Mouse (Mus musculus): Measurements from ENCODE around the gene Gmpr2.

DNA sequence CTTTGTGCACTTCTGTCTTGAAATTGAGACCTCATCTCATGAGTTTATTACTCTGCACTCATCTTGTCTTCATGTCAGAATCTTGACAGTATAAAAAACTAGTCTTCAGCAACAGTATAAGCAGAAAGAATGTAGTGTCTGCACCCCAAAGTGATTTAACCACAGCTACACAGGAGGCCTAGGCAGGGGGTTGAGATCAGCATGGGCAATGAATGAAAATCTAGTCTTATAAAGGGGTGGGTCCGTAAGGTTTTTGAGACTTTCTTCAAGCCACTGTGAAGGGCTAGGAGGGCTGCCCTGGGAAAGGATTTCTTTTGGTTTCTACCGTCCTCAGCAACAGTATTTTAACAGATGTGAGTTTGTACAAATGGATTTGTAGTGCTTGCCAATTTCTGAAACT lies 11.1 kb upstream of the Gmpr2 start:
- TF ChIP-seq CTCF (IDR thresholded peaks at IDR 0.05; ENCODE audit: insufficient read depth, low read depth, low read length) (no peak), POLR2A (IDR thresholded peaks at IDR 0.05; ENCODE audit: insufficient read depth, low read depth, low read length) (no peak)
